Mouse (Mus musculus): ENCODE measurements around the gene Csnk1e. TPM values are rescaled to one million over a fixed set of nuclear protein-coding genes. Genes with fewer than 3 reads are reported as not detected.

Gene Csnk1e
- polyA plus RNA-seq, 1 experiment from 2014 or later = 267 TPM

DNA sequence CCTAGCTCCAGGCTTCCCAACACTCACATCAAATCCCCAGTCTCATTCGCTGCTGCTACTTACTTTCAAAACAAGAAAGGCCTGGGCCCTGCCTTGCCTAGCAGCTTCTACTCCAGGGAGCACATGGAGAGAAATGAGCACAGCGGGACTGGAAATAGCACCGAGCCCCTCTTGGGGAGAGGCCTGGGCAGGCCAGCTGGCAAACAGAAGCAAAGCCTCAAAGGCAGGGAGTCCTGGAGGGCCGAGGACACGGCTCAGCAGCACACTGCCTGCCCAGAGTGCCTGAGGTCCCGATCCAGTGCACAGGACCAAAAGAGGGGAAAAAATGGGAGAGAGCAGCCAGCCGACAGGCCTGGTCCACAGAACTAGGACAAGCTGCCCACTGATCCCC, 54.4 kb downstream of the Csnk1e start:
- 51% methylated on average over 7 of the region's 7 CpGs for WGBS
- no peak overlapping the region for H3K4me3 ChIP-seq
- 0 out of 2 replicates have a peak overlapping the region, but pooled peaks have one; percentile 26 for H3K27ac ChIP-seq (replicated peaks)
- H3K36me3 ChIP-seq = no peaks in the 10 kb centered on the region
- peaks cover 12% of the 10 kb centered on the region; the same call in 1 of the 2 replicates for H3K27me3 ChIP-seq
- H3K4me2 ChIP-seq (replicated peaks) = peak overlapping the region; percentile 72; the same call in 1 of the 2 replicates
- H3K9me3 ChIP-seq = no peaks in the 10 kb centered on the region
- no peak overlapping the region; the same call in 1 of the 2 replicates for H3K9ac ChIP-seq (replicated peaks)
- H3K4me1 ChIP-seq = peaks cover 27% of the 10 kb centered on the region
- ATAC-seq (ENCODE audit: low FRiP score, low read depth) = no peak

DNA sequence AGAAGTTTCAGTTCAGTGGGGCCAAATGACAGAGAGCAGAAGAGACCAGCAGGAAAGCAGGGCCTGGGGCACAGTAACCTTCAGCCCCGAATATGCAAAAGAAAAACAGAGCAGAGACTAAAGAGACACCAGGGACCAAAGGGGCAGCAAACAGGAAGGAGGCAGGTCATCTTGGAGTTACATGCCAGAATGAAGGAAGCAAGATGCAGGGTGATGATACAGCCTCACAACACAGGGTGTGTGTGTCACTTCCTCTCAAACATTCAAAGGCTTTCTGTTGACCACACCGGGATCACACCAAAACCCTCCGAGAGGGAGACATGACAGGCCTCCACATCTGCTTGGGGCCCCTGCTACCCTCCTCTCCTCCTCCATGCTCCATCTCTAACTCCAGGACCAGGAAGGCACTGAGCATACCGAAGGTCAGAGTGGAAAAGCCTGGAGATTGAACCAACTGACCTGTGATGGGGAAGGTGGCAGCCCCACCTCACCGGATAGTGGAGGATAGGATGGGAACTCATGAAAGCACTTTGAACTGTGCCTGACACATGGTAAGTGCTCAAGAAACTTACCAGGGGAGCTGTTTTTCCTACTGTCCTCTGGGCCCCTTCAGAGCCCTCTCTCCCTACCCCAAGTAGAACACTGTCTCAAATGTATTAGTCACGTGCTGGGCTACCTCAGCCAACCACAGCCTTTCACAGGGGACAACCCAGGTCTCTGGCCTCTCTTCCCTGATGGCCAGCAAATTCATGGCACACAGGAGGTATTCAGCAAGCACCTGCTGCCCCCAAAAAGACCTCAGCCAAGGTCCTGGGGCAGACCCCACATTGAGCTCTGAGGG, 55.0 kb downstream of the Csnk1e start:
- H3K36me3 ChIP-seq = no peaks in the 10 kb centered on the region
- ATAC-seq (ENCODE audit: low FRiP score, low read depth) = no peak
- no peak overlapping the region; the same call in 1 of the 2 replicates for H3K9ac ChIP-seq (replicated peaks)
- H3K4me3 ChIP-seq = no peak overlapping the region
- H3K9me3 ChIP-seq = no peaks in the 10 kb centered on the region
- H3K27ac ChIP-seq (replicated peaks) = 0 out of 2 replicates have a peak overlapping the region, but pooled peaks have one; percentile 26
- peaks cover 27% of the 10 kb centered on the region for H3K4me1 ChIP-seq
- H3K27me3 ChIP-seq = peaks cover 12% of the 10 kb centered on the region; the same call in 1 of the 2 replicates
- H3K4me2 ChIP-seq (replicated peaks) = no peak overlapping the region
- 75% methylated on average over 6 of the region's 6 CpGs for WGBS

DNA sequence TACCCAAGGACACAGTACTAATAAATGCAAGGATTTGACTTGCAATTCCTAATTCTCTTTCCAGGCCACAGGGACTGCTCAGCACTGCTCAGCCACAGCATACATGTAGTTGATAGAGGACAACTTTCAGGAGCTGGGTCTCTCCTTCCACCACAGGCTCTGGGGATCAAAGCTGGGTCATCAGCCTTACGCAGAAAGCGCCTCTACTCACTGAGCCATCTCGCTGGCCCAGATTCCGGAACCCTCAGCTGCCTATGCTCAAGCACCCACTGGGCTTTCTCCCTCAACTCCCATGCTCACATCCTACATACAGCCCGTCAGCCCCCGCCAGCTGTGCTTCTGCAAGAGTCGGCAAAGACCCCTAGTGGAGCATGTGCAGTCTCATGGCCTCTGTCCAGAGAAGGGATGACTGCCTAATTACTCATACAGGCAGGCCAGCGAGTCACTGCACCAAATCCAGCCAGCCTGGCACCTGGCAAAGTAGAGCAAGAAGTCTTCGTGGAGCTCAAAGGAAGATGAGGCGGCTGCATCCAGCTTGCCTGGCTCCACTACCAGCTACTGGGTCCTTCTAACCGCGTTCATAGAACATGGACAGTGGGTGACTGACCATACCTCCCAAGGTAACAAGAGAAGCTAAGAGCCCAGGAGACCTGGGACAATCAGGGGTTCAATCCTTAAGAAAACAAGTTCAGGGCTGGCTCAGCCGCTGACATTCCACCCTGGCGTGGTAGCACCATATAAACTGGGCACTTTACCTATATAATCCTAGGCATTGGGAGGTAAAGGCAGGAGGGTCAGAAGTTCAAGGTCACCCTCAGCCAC, 55.9 kb downstream of the Csnk1e start:
- WGBS = 89% methylated on average over 14 of the region's 14 CpGs
- ATAC-seq (ENCODE audit: low FRiP score, low read depth) = no peak
- Histone ChIP-seq H3K9ac (replicated peaks) (no peak overlapping the region; the same call in 1 of the 2 replicates), H3K4me3 (no peak overlapping the region), H3K27me3 (peaks cover 7% of the 10 kb centered on the region; the same call in 1 of the 2 replicates), H3K4me1 (peaks cover 27% of the 10 kb centered on the region), H3K36me3 (no peaks in the 10 kb centered on the region), H3K4me2 (replicated peaks) (no peak overlapping the region), H3K9me3 (no peaks in the 10 kb centered on the region), H3K27ac (replicated peaks) (no peak overlapping the region)

DNA sequence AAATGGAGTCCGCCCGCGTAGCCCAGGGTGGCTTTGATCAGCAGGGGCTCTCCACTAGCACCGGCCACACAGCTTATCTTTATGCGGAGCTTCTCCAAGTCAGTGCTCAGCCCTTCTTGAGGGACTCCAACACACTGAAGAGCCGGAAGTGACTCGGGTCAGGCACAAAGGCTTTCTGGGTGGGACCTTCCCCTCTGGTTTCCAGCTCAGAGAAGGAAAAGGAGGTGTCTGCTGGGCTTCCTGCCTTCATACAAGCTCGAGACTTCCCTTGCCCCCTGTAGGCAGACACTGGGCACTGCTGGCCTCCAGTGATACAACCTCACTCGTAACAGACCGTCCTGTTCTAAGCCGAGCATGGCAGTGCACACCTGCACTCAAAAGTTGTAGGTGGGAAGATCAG, 58.6 kb downstream of the Csnk1e start:
- Histone ChIP-seq H3K4me3 (no peak overlapping the region), H3K4me2 (replicated peaks) (no peak overlapping the region), H3K27ac (replicated peaks) (no peak overlapping the region), H3K36me3 (no peaks in the 10 kb centered on the region), H3K9me3 (no peaks in the 10 kb centered on the region), H3K27me3 (no peaks in the 10 kb centered on the region), H3K9ac (replicated peaks) (no peak overlapping the region), H3K4me1 (peaks cover 38% of the 10 kb centered on the region)
- 86% methylated on average over 11 of the region's 11 CpGs for WGBS
- ATAC-seq (ENCODE audit: low FRiP score, low read depth) = no peak

DNA sequence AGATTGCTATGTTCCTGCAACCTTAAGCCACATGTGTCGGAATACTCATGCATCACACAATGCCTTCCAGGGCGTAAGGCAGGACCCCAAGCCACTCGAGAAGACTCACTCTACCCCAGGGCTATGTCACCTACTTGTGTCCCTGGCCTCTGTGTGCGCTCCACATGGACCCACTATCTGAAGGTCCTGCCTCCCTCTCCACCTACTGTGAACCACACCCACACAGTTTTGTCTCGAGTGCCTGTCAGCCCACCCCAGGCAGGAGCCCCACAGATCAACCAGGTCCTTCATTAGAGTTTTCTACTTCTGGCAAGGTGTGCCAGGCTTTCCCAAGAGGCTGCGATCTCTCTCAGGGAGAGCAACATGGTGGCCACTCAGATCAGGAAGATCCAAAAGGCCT, 60.1 kb downstream of the Csnk1e start:
- Histone ChIP-seq H3K4me2 (replicated peaks) (no peak overlapping the region), H3K27me3 (no peaks in the 10 kb centered on the region), H3K27ac (replicated peaks) (no peak overlapping the region)

DNA sequence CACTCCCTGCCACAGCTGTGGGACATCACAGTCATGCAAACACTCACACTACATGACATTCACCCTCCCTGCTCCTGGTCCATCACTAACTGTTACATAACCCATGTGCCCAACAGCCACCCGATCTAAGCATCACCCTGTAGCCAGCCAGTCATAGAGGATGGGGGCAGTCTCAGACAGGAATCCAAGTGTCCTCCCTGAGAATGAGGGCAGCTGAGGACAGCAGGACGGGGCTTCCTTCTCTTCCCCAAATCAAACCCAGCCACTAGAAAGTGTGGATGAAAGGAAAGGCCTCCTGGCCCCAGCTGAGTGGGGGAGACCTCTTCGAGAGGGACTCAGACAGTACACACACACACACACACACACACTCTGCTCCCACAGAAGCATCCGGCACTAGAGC, 60.5 kb downstream of the Csnk1e start:
- no peaks in the 10 kb centered on the region for H3K9me3 ChIP-seq
- H3K9ac ChIP-seq (replicated peaks) = no peak overlapping the region
- H3K36me3 ChIP-seq = no peaks in the 10 kb centered on the region
- 84% methylated on average over 4 of the region's 4 CpGs for WGBS
- H3K27me3 ChIP-seq = no peaks in the 10 kb centered on the region
- no peak overlapping the region for H3K4me2 ChIP-seq (replicated peaks)
- no peak overlapping the region for H3K4me3 ChIP-seq
- peaks cover 25% of the 10 kb centered on the region for H3K4me1 ChIP-seq
- no peak overlapping the region for H3K27ac ChIP-seq (replicated peaks)
- no peak for ATAC-seq (ENCODE audit: low FRiP score, low read depth)

More for the DNA sequence above, 60.1 kb downstream of the Csnk1e start:
- WGBS = 94% methylated on average over 6 of the region's 6 CpGs
- no peak overlapping the region for H3K9ac ChIP-seq (replicated peaks)
- ATAC-seq (ENCODE audit: low FRiP score, low read depth) = no peak
- H3K9me3 ChIP-seq = no peaks in the 10 kb centered on the region
- H3K4me1 ChIP-seq = peaks cover 26% of the 10 kb centered on the region
- no peaks in the 10 kb centered on the region for H3K36me3 ChIP-seq
- no peak overlapping the region for H3K4me3 ChIP-seq

DNA sequence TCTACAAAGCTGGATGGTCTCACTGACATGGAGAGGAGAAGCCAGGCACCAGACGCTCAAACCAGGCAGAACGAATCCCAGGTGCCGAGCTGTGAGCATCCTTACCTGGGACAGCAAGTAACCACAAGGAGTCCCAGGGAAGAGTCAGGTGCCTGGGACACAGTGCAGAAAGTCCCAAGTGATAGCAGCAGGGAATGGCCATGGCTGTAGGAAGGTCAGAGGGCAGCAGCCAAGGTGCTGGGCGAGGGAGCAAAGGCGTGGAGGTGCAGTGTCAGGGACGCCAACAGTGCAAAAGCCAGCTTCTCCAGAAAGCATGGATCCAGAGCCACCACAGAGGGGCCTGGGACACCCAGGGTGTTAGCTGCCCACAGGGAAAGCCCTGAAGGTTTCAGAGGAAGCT, 62.3 kb downstream of the Csnk1e start:
- H3K27ac ChIP-seq (replicated peaks) = 0 out of 2 replicates have a peak overlapping the region, but pooled peaks have one; percentile 6
- no peaks in the 10 kb centered on the region for H3K27me3 ChIP-seq
- 75% methylated on average over 6 of the region's 6 CpGs for WGBS

DNA sequence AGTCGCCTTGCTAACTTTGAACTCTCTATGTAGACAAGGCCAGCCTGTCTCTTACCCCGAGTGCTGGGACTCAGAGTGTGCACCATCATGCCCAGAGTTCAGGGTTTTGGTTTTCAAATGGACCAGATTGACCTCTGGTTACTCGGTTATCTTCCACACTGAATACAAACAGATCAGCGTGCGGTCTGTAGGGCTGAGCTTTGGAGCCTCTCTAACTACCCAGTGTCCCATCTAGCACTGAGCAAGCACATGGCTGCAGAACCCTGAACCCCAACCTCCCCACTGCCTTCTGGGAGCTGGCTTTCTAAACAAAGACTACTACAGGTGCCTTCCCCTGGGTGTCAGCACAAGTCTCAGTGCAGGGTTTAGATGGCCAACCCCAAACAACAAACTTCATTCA, 62.8 kb downstream of the Csnk1e start:
- no peak for ATAC-seq (ENCODE audit: low FRiP score, low read depth)
- Histone ChIP-seq H3K4me2 (replicated peaks) (no peak overlapping the region), H3K4me1 (peaks cover 25% of the 10 kb centered on the region), H3K9ac (replicated peaks) (no peak overlapping the region), H3K27ac (replicated peaks) (no peak overlapping the region), H3K4me3 (no peak overlapping the region), H3K9me3 (no peaks in the 10 kb centered on the region), H3K27me3 (no peaks in the 10 kb centered on the region), H3K36me3 (no peaks in the 10 kb centered on the region)
- WGBS = 82% methylated on average over 5 of the region's 5 CpGs

More for the DNA sequence above, 62.3 kb downstream of the Csnk1e start:
- no peak overlapping the region for H3K4me3 ChIP-seq
- no peak for ATAC-seq (ENCODE audit: low FRiP score, low read depth)
- peaks cover 25% of the 10 kb centered on the region for H3K4me1 ChIP-seq
- H3K4me2 ChIP-seq (replicated peaks) = no peak overlapping the region
- H3K9ac ChIP-seq (replicated peaks) = no peak overlapping the region
- no peaks in the 10 kb centered on the region for H3K9me3 ChIP-seq
- H3K36me3 ChIP-seq = no peaks in the 10 kb centered on the region

DNA sequence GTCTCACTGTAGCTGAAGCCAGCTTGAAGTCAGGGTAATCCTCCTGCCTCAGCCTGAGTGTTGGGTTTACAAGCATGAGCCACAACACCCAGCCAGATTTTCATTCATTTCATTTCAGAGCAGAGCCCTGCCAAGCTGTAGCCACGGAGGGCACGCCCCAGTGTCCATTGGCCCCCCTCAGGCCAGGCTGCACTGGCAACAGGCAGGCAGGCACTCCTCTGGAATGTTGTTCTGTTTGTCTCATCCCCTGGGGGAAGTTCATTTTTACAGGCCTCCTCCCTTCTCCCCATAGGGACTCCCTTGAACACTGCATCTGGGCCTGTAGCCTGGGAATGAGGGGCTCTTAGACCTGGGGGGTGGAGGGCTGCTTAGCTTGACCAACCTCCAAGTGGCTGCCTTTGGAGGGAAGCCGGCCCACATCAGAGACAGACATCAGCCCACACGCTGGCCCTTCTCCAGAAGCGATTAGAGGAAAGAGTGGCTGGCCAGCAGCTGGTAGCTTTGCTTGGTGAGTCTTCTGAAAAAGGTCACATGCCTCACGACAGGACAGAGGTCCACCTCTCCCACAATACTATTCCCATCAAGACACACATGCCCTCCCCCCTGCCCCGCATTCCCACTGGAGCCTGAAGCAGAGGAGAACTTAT, 63.8 kb downstream of the Csnk1e start:
- no peak overlapping the region for H3K9ac ChIP-seq (replicated peaks)
- H3K4me2 ChIP-seq (replicated peaks) = no peak overlapping the region
- no peak overlapping the region for H3K27ac ChIP-seq (replicated peaks)
- H3K4me1 ChIP-seq = peaks cover 25% of the 10 kb centered on the region
- no peaks in the 10 kb centered on the region for H3K9me3 ChIP-seq
- H3K27me3 ChIP-seq = no peaks in the 10 kb centered on the region
- no peaks in the 10 kb centered on the region for H3K36me3 ChIP-seq
- no peak for ATAC-seq (ENCODE audit: low FRiP score, low read depth)
- no peak overlapping the region for H3K4me3 ChIP-seq
- 53% methylated on average over 7 of the region's 7 CpGs for WGBS

DNA sequence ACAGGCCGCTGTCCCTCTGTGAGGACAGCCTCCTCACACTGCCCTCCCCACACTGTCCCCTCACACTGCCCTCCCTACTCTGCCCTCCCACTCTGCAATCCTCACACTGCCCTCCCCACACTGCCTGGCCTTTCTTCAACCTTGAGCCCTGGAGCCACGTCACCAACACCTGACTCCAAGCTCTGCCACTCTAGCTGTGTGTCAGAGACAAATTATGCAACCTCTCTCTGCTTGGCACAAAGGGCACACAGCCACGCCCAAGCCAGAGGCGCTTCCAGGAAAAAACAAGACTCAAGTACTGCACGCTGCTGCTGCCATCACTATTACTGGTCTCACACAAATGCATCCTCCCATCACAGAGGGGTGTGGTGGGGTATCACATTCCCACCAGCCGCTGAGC, 64.9 kb downstream of the Csnk1e start:
- Histone ChIP-seq H3K9me3 (no peaks in the 10 kb centered on the region), H3K27me3 (no peaks in the 10 kb centered on the region), H3K9ac (replicated peaks) (no peak overlapping the region), H3K36me3 (no peaks in the 10 kb centered on the region), H3K27ac (replicated peaks) (no peak overlapping the region), H3K4me3 (no peak overlapping the region), H3K4me2 (replicated peaks) (no peak overlapping the region), H3K4me1 (peaks cover 25% of the 10 kb centered on the region)
- no peak for ATAC-seq (ENCODE audit: low FRiP score, low read depth)
- WGBS = 88% methylated on average over 6 of the region's 6 CpGs

DNA sequence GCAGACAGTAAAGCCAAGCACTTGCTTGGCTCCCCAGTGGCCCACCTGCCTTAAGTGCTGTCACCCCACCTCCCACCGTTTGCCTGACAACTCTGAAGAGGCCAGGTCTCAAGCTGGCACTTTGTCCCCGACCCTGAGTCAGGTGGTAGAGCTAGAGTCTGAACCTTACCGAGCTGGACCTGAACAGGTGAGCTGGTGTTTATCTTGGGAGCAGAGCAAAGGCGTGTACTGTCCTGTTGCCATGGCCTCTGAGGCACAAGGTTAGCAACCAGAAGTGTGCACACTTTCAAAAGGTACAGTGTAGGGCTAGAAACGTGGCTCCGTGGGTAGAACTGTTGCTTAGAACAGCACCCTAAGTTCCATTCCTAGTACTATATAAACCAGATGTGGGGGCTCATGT, 67.2 kb downstream of the Csnk1e start:
- no peaks in the 10 kb centered on the region for H3K36me3 ChIP-seq
- ATAC-seq (ENCODE audit: low FRiP score, low read depth) = no peak
- 86% methylated on average over 6 of the region's 6 CpGs for WGBS
- H3K4me3 ChIP-seq = no peak overlapping the region
- H3K27me3 ChIP-seq = no peaks in the 10 kb centered on the region
- peaks cover 14% of the 10 kb centered on the region for H3K4me1 ChIP-seq
- H3K9me3 ChIP-seq = no peaks in the 10 kb centered on the region
- H3K27ac ChIP-seq (replicated peaks) = no peak overlapping the region
- no peak overlapping the region for H3K9ac ChIP-seq (replicated peaks)
- H3K4me2 ChIP-seq (replicated peaks) = no peak overlapping the region
